Mouse (Mus musculus): ENCODE data around the gene Chd5.

Chd5 gene

DNA sequence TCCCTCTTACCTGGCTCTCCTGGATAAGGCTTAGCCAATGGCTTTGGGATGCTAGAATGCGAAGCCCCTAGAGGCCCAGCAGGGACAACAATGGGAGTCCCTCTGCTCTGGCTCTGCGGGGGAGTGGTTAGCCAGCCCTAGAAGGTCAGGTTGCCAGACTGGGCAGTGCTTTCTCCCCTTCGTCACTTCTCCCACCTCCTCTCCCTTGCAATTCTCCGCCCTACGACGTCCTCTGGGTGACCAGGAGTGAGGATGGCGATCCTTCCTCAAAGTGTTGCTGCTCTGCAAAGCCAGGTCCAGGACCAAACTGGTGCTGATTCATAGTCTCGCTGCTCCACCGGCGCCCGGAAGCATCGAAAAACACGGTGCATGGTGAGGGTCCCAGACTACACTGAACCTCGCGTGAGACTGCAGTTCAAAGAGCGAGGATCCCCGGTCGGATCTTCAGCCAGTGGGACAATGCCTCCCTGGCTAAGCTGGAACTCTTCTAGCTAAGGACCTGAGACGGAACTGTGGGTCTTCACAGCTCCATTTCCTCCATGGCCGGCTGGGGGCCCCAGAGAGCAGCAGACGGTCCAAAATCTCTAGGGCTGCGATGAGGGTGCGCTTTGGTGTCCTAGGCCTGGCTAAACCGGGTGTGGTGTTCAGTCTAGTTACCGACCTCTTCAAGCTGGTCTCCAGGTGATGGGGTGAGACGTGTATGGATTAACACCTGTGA lies 19.8 kb upstream of the Chd5 start, which contains the start of gene Rnf207:
TSS of gene Rnf207 (minus strand) at position 477 of the 718 bp plus-strand sequence.
- DNase-seq (ENCODE audit: low spot score): no peak

GRCm38 (mm10) chr4:152321464-152321863 lies 17.0 kb upstream of the Chd5 start:
- no peak for DNase-seq (ENCODE audit: low spot score)

DNA sequence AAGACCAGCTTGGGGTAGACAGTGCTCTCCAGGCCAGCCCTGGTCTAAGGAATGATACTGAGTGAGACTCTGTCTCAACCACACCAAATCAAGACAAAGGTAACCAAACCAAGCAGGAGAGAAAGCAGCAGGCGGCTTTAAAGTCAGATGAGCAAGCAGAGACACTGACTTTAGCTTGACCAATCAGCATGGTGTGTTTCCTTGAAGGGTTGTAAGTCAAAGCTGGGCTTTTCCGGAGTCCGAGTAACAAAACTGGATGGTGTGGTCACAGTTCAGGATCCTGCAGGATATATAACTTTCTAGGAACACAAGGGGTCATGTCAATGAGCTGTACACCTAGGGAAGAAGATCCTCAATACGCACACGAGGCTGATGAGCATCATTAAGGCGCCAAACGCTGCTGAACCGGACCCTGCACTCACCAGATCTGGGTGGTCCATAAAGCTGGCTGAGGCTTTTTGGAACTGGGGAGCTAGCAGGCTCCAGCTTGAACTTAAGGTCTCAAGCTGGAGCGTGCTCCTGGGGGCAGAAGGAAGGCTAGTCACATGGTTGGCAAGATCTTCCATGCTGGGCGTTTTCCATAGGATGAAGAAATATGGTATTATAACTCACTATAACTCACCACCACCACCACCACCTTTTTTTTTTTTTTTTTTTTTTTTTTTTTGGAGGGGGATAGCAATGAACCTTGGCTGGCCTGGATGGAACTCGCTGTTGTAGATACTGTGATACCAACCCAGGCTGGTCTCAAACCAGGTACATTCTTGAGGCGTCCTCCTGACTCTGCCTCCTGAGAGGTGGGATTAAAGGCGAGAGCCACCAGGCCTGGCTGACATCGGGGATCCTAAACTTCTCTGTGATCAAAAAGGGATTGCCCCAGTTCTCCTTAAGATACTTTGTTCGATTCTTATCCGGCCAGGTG lies 13.5 kb upstream of the Chd5 start:
- DNase-seq (ENCODE audit: low spot score): no peak

- DNase-seq (ENCODE audit: low spot score): peak; percentile 74
Observed at GRCm38 (mm10) chr4:152325574-152326411, 12.7 kb upstream of the Chd5 start, which contains the start of gene Rpl22. Rpl22 (plus strand) TSS chr4:152325742.

GRCm38 (mm10) chr4:152326543-152326942 lies 11.9 kb upstream of the Chd5 start:
- no peak for DNase-seq (ENCODE audit: low spot score)

GRCm38 (mm10) chr4:152328691-152329090 lies 9.8 kb upstream of the Chd5 start:
- DNase-seq (ENCODE audit: low spot score): no peak

DNA sequence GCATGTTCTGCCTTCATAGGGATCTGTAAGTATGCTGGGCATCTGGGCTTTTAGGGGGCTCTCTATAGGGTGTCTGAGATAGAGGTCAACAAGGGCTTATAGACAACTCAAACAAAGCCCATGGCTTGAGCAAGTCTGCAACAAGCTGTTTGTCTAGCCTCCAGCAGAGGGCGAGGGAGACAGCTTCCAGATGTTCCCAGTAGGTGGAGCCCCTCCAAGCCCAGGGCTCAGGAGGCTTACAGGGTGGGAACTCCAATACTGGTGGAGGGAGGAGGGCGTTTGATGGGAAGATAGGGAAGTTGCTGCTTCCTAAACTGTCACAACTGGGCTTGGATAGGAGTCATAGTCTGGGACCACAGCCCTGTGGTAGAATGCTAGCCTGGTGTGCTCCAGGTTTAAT lies 5.5 kb upstream of the Chd5 start:
- no peak for DNase-seq (ENCODE audit: low spot score)

DNA sequence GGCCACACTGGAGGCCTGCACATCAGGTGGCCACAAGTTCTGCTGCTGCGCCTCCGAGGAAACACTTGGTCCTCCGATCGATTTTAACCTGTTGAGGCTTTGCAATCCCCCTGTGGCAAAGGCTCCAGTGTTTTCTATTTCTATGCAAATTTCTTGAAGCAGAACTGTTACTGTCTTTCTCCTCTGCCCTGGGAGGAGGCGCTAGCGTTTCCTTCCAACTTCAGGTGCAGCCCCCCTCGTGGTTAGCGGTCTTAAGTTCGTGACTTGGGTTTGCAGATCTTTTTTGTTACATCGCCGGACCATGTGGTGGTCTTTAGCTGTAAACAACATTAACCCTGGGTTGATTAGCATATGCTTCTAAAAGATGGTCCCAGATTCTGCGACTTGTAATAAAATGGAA lies 4.9 kb upstream of the Chd5 start:
- no peak for DNase-seq (ENCODE audit: low spot score)

DNA sequence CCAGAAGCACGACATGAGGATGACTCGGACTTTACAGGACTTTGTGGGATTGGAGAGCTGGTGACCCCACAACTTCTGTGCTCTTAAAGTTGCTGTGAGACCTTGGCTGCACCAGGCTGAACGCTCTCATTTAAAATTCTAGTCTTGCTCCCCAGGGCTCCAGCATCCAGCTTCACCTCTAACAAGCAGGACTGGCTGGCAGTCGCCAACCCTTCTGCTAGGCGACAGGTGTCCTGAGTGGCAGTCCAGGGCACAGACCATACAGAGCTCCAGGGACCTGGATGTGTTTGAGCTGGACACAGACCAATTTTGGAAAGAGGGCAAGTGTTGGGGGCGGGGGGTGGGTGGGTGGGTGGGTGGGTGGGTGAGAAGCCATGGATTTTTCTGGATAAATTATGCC lies 679 bp upstream of the Chd5 start:
- DNase-seq (ENCODE audit: low spot score): no peak

- no peak for DNase-seq (ENCODE audit: low spot score)
Observed at GRCm38 (mm10) chr4:152339293-152339790, 891 bp downstream of the Chd5 start.

DNA sequence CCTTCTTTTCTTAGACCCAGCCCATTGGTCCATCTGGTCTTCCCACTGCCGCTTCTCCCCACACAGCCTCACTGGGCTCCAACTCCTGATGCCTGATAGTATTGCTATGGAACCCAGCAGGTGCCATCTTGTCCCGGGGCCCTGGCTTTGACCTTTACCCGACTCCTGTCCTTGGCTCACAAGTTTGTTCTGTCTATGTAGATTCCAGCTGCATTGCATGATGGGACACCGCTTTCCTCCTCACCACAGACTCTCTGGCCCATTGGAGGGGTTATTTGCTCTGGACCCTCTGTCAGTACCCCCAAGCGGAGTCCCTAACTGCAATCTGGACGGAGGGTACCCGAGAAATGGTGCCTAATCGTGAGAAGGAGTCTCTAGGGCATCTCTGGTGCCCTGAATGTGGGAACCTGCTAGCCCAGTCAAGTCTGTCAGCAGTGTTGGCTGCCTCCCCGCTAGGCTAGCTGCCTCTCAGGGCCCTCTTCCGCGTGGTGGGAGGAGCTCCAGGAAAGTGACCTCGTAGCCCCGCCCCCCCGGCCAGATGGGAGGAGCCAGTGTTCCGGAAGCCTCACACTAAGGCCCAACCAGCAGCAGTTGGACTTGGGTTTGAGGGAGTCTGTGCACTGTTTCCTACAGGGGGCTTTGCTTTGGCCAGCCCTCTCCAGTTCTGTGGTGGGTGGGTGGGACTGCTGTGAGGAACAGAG lies 2.3 kb downstream of the Chd5 start:
- no peak for DNase-seq (ENCODE audit: low spot score)

DNA sequence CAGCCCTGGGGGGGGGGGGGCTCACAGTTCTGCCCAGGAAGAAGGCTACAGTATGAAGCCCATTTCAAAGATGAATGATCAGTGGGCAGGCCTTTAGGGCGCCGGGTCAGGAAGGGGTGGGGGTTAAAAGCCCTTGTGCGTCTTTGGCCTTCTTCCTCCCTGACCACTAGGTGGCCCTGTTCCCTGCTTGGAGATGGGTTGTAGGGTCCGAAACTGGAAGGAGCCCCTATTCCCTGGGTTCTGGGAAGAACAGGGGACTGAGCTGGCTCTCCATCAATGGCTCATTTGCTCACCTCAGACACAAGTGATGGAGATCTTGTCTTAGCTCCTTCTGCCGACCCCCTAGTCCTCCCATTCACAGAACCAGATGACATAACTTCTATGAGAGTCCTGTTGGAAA lies 4.8 kb downstream of the Chd5 start:
- DNase-seq (ENCODE audit: low spot score): no peak

DNA sequence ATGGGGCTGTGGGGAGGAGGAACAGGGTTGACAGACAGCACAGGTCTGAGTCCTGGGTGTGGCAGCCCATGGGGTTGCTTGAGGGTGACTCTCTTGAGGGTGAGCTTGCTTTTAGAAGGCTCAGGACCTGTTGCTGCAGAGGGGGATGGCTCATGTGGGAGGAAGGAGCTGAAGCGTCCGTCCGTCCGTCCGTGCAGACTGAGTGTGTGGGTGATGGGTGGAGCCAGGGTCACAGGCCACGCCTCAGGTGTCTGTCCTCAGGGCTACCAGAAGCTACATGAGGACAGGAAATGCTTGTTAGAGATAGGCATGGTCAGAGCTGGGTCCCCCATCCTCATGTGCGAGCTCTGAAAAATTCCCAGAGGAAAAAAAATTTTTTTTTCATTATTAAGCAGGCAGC lies 6.2 kb downstream of the Chd5 start:
- no peak for DNase-seq (ENCODE audit: low spot score)

DNA sequence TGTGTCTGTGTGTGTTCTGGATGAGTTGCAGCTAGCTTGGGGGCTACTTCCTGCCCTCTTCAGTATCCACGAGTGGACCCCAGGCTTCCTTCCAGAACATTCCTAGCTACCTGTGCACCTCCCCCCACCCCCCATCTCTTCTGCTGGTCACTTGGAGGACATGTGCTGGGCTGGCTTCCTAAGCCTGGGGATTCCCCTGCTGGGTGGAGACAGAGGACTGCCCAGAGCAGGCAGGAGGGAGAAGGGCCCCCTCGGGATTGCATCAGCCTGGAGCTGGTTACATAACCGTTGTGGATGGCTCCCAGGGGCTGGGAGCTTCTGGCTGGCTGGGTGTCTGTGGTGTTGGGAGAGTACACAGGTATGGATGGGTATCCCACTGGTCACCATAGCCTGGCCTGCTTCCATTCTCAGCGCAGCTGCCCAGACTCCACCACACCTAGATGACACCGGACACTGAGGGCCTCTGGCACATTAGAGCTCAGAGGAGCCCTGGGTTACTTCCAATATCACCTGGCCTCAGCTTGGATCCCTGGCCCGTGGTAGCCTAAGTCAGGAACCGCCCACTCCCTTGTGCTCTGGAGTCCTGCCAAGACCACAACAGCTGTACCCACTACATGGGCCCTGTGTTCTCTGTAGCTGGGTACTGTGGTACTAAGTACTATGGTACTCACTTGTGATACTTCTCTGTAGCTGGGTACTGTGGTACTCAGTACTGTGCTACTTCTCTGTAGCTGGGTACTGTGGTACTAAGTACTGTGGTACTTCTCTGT lies 6.9 kb downstream of the Chd5 start:
- peak; percentile 8 for DNase-seq (ENCODE audit: low spot score)

GRCm38 (mm10) chr4:152349837-152350381 lies 11.5 kb downstream of the Chd5 start:
- no peak for DNase-seq (ENCODE audit: low spot score)

DNA sequence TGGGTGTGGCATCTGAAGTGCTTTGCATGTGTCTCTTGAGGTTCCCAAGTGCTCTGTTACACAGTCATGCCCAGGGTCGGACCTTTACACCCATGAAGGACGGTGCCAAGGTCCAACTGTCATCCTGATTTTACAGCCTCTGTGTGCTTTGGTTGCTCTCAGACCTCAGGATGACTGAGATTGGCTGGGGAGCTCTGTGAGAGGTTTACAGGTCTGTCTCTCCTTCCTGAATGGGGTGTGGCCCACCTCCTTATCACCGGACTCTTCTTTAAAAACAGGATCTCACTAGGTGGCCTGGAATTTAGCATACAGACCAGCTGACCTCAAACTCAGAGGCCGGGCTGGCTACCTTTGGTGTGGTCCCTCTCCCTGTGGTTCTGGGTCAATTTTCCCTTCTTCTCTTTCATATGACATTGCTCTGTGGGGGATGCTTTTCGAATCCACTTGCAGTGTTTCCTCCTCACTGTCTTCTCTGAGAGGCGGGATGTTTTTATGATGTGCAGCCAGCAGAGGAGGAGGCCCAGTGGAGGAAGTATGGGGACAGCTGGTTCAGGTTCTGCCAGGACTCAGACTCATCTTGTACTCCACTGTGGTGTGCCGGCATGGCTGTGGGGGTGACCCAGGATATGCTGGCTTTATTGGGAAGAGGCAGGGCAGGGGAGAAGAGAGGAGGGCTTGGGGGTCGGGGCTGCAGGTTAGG lies 12.4 kb downstream of the Chd5 start:
- DNase-seq (ENCODE audit: low spot score): no peak

GRCm38 (mm10) chr4:152351422-152352305 lies 13.2 kb downstream of the Chd5 start:
- no peak for DNase-seq (ENCODE audit: low spot score)

GRCm38 (mm10) chr4:152353886-152354637 lies 15.6 kb downstream of the Chd5 start:
- no peak for DNase-seq (ENCODE audit: low spot score)
